Mouse (Mus musculus): ENCODE data around the gene Sox6.

Sox6 gene

DNA sequence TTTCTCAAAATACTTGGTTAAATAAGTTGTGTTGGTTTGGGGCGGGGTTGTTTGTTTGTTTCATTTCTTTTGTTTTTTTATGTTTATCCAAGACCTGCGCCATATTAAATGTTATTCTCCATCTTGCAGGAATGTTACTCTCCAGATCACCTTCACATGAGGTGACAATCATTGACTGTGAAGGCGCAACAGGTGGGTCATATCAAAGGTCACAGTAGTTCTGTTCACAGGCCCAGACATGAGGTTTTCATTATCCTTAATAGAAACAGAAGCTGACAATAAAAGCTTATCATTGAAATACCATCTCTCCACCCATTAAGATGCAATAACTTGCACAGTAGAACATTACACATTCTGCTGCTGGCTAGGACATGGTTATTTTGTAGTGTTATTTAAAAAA, 54.5 kb downstream of the Sox6 start:
- no peak for DNase-seq

DNA sequence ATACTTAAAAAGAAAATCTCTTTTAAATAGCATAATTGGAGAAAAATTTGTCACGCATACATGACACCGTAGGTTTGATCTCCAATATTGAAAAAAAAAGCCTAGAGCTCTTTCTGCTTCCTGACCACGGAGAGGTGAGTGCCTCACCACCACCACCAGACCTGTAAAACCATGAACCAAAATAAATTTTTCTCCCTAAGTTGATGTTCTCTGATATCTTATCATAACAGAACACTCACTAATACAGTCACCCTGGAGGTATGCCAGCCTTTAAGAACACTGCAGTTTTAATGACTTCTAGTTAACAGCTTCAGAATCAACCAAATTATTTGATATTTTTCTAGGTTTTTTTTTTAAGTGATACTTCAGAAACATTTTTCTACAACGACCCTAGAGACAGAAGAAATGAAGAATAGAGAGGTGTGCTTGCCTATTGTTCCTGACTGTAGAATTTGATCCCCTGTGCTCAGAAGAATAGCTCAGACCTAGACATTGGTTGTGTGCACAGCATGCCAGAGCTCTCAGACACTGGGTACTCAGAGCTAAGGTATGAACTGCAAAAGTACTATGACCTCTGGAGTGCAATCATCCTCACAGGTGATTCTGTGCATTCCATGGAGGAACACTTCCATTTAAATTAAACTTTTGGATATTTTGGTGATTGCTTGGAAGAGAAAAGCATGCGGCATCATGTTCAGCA, 58.6 kb downstream of the Sox6 start:
- DNase-seq, result no peak

DNA sequence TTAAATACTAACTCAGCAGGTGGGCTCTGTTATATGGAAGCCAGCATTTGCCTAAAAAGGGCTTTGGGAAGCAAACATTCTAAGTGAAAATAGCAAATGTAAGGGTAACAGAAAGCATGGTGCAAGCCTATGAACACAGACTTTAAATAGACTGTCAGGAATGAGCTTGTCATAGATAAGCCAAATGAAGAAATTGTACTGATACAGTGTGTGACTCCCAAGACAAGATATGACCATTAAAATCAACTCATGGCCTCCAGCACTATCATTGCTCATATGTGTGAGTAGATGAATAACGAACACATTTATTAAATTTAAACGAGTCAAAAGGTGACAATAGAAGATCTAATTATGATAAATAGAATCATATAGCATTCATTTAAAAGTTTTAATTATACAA, 64.1 kb downstream of the Sox6 start:
- no peak for DNase-seq

DNA sequence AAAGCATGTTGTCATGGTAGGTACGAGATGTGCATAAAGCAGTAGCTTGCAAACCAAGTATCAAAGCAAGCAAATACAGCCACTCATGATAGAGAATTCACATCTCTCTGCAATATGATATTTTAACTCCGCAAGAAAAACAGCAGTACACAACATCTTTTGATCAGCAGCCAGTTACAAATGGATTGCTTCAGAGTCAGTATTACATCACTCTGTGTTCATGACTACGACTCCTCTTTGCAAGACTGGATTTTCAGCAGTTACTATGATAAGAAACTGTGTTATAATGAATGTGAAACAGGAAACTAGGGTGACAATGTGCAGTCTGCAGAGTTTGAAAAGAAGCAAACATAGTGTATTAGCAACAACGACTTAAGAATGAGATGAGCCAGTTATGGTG, 71.4 kb downstream of the Sox6 start:
- no peak for DNase-seq

DNA sequence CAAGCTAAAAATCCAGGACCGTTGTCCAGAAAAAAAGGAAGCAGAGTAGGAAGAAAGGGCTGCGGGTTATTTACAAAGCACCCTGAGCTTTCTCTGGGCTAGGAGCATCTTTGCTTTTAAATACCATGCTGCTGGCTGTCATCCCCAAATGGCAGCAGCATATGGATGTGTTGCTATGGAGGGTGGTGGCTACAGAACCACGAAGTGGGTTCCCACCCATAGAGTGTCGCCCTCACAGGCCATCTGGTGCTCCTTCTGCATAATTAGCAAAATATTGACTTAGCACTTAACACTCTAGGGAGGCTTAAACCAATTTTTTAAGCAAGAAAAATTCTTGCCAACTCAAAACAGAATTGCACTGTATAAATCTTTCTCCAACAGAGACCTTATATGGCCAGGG, 72.4 kb downstream of the Sox6 start:
- no peak for DNase-seq

DNA sequence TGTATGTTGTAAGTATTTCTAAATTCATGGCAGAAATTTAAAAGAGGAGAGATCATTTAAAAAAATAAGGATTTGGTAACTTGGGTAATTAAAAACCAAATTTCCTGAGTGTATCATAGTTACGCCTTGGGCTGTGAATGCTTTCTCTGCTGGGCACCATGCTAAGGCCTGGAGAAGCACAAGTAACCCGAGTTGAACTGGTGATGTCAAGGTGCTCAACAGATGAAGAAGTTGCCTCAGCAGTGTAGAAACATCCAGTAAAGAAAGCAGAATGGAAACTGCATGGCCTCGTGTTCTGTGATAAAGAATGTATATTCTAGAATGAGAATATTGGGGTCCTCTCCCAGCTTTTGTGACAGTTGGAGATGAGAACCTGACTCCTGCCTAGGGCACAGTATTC, 85.5 kb downstream of the Sox6 start:
- DNase-seq, result no peak

GRCm38 (mm10) chr7:115952235-115952634, 86.4 kb downstream of the Sox6 start:
- no peak for DNase-seq

GRCm38 (mm10) chr7:115951689-115952088, 86.9 kb downstream of the Sox6 start:
- no peak for DNase-seq

DNA sequence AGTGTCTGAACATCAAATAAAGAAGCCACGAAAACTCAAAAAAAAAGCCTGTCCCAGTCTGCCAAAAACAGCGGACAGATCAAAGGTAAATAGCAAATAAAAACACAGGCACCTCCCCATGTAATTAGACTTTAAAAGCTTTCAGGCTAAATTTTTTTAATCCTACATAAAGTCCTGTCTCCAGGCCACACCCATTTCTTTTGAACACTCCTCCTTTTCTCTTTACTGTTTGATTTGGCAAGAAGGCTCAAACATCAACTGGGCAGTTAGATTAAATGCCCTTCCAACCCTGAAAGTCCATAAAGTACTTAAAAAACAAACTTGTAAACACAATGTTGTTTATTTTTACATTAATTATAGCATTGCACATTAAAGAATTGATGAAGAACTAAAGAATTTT, 90.7 kb downstream of the Sox6 start:
- no peak for DNase-seq

GRCm38 (mm10) chr7:115946559-115946958, 92.0 kb downstream of the Sox6 start:
- peak; percentile 3 for DNase-seq

DNA sequence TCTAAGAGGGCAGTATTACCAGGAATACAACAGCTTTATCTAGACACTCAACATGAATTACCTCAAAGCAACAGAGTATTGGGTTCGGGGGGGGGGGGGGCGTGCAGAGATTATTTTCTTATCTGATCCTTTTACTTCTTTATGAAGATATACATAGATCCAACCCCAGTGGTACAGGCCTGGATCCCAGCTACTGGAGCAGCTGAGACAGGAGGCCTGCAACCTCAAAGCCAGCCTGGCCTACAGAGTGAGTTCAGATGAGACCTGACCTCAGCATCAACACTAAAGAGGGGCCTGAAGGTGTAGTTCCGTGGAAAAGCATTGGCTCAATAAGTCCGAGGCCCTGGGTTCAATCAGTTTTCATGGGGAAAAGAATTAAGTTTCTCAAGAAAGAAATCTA, 93.1 kb downstream of the Sox6 start:
- no peak for DNase-seq

DNA sequence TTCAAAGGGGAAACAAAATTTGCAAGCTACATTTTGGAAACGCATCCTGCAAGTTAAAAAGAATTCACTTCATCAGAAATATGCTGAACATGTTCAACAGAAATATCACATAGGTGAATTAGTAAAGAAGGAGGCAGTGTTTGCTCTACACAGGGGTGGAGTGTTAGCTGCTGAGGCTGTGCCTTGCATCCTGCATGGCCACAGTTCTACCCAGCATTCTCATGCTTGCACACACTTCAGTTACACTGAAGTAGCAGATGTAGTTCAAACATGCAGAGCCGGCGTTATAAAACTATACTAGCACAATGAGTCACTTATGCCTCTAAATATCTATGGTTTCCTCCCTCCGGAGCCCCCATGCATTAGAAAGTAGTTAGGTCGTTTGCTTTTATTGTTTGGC, 94.3 kb downstream of the Sox6 start:
- no peak for DNase-seq

- no peak for DNase-seq
Measured at GRCm38 (mm10) chr7:115941766-115942165, 96.8 kb downstream of the Sox6 start.

GRCm38 (mm10) chr7:115939292-115939691, 99.3 kb downstream of the Sox6 start:
- DNase-seq, result no peak

DNA sequence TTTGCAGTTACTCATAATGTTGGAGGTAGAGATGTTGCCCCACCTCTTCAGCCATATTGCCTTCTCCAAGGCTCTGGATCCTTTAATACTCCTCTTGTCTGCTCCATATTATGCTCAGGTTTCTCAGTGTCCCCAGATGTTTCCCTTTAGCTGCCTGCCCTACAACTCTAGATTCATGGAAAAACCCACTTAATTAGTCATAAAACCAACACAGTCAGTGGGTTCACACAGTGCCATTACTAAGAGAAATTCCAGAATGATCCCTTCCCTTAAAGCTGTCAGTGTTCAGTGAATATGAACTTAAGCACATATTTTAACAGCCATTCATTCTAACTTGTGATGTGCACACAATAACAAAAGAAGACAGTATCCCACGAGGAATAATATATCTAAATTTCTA, 101.7 kb downstream of the Sox6 start:
- no peak for DNase-seq

- no peak for DNase-seq
Measured at GRCm38 (mm10) chr7:115915338-115915737, 123.3 kb downstream of the Sox6 start.

- DNase-seq, result no peak
Measured at GRCm38 (mm10) chr7:115910313-115910712, 128.3 kb downstream of the Sox6 start.

- no peak for DNase-seq
Measured at GRCm38 (mm10) chr7:115904798-115905207, 133.8 kb downstream of the Sox6 start.

GRCm38 (mm10) chr7:115903931-115904797, 134.4 kb downstream of the Sox6 start:
- DNase-seq, result no peak

DNA sequence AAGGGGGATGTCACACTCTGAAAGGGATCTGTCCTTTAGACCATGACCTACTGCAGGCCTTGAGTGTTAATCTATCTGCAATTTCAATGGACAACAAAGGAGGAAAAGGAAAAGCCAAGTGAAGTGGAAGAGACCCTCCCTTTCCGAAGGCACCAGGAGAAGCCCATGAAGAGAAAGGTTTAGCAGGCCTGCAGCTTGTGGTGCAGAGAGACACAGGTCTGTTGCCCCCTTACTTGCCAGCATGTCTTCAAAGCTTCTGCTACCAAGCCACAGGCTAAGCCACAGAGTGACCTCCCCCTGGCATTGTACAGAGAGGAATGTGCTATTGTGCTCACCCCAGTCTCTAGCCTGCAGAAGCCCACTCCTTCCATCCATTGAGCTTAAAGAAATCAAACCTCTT, 135.2 kb downstream of the Sox6 start:
- DNase-seq, result no peak

DNA sequence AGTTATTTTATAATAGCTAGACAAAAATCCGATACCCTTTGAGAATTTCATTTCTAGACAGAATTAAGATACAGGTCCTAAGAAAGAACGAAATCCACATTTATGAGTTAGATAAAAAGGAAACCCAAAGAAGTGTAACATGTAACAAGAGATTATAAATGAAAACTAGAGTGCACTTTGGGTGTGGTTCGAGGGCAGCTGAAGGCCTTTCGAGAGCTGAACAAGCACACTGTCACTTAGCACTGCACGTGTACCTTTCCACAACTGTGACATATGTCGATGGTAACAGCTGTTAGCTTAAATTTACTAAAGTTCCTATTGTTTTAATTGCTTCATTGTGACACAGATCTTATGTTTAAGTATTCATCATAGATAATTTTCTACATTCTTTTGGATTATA, 142.8 kb downstream of the Sox6 start:
- DNase-seq, result no peak

DNA sequence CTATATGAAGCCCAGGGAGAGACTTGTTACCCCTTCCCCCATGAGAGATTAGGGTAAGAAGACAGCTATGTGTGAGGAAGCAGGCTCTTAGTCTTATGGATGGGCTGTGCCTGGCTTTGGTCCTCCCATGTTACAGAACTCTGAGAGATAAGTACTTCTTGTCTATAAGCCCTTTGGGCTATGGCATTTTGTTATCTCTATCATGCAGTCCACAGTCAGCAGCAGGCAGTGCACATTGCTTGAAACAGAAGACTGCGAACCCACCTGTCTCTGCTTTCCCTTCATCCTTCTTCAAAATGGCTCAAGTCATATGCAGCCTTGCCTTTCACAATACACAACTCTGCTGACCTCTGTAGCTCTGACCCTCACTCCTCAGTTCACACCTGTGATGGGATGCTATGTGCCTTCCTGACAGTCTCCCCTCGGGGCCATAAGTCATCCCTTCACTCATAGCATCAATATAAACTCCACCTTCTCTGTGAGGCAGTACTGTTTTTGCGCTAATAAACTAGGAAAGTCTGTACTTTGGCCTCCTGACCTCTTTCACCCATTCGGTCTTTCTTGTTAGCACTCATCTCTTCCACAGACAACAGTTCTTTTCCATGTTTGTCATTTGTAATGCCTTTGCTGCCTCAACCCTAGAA, 143.4 kb downstream of the Sox6 start:
- no peak for DNase-seq

DNA sequence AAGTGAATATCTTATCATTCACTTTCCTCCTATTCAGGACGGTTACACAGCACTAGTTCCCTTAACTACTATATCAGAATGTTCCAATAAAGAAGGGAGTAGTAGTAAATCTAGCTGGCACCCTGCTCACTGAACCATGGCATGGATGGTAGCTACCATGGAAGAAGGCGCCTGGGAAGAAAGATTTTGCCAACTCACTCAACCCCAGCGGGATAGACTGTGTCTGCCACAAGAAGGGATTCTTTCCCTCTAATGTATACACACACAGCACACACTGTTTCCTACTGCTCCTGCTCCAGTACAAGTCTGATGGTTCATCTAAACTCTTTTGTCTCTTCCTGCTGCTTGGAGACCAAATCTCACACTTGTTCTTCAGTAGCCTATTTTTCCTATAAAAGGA, 147.1 kb downstream of the Sox6 start:
- DNase-seq, result no peak

DNA sequence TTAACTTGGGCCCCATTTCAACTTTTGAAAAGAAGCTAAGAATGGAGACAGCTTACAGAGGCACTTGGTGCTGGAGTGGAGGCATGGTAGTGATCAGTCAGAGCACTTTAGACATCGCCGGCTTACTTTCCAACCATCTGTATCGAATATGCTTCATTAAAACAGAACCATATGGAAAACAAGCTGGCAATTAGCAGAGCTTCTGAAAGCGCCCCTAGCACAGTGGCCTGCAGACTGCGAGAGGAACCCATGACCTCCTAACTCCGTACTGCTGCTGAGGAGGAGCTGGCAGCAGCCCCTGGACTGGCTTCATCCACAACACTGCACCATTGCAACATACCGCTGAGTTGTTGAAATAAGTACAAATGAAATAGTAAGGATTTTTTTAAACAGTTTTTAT, 148.7 kb downstream of the Sox6 start:
- DNase-seq, result no peak
